Mouse (Mus musculus): ENCODE results near the gene Fbxl18. TPM values are rescaled to one million over a fixed set of nuclear protein-coding genes. Genes with fewer than 3 reads are reported as not detected.

Fbxl18 gene
- polyA plus RNA-seq, 1 experiment = 2.9 TPM

- Histone ChIP-seq H3K4me1 (ENCODE audit: control insufficient read depth, insufficient read depth, insufficient read length, low read length) (peaks cover 31% of the 10 kb centered on the region), H3K27ac (replicated peaks; ENCODE audit: low read depth, low read length) (peak overlapping the region; percentile 100), H3K4me3 (ENCODE audit: insufficient read depth, low read depth, low read length) (peak overlapping the region; percentile 83)
These were observed 12.0 kb upstream of the Fbxl18 start for GRCm38 (mm10) chr5:142907048-142907802.

GRCm38 (mm10) chr5:142906532-142907047 is 11.4 kb upstream of the Fbxl18 start, which contains the start of gene Actb:
Gene Actb, minus strand, starts transcription at chr5:142906754.
- peaks cover 29% of the 10 kb centered on the region for H3K4me1 ChIP-seq (ENCODE audit: control insufficient read depth, insufficient read depth, insufficient read length, low read length)
- H3K4me3 ChIP-seq (ENCODE audit: insufficient read depth, low read depth, low read length) = peak within 1 kb of the TSS; percentile 88
- peak within 1 kb of the TSS; percentile 100 for H3K27ac ChIP-seq (replicated peaks; ENCODE audit: low read depth, low read length)

- H3K4me1 ChIP-seq (ENCODE audit: control insufficient read depth, insufficient read depth, insufficient read length, low read length) = peaks cover 27% of the 10 kb centered on the region
- peak overlapping the region; percentile 88 for H3K4me3 ChIP-seq (ENCODE audit: insufficient read depth, low read depth, low read length)
- H3K27ac ChIP-seq (replicated peaks; ENCODE audit: low read depth, low read length) = peak overlapping the region; percentile 100
These were observed 10.7 kb upstream of the Fbxl18 start for GRCm38 (mm10) chr5:142905725-142906531.

- H3K4me3 ChIP-seq (ENCODE audit: insufficient read depth, low read depth, low read length) = peak overlapping the region; percentile 88
- H3K27ac ChIP-seq (replicated peaks; ENCODE audit: low read depth, low read length) = peak overlapping the region; percentile 89
- peaks cover 26% of the 10 kb centered on the region for H3K4me1 ChIP-seq (ENCODE audit: control insufficient read depth, insufficient read depth, insufficient read length, low read length)
These were observed 9.9 kb upstream of the Fbxl18 start for GRCm38 (mm10) chr5:142905038-142905695.

GRCm38 (mm10) chr5:142904208-142905037 is 9.2 kb upstream of the Fbxl18 start:
- H3K4me1 ChIP-seq (ENCODE audit: control insufficient read depth, insufficient read depth, insufficient read length, low read length) = peaks cover 19% of the 10 kb centered on the region
- peak overlapping the region; percentile 88 for H3K4me3 ChIP-seq (ENCODE audit: insufficient read depth, low read depth, low read length)
- H3K27ac ChIP-seq (replicated peaks; ENCODE audit: low read depth, low read length) = peak overlapping the region; percentile 89

- no peak overlapping the region for H3K27ac ChIP-seq (replicated peaks; ENCODE audit: low read depth, low read length)
- peak overlapping the region; percentile 88 for H3K4me3 ChIP-seq (ENCODE audit: insufficient read depth, low read depth, low read length)
- peaks cover 11% of the 10 kb centered on the region for H3K4me1 ChIP-seq (ENCODE audit: control insufficient read depth, insufficient read depth, insufficient read length, low read length)
These were observed 8.4 kb upstream of the Fbxl18 start for GRCm38 (mm10) chr5:142903470-142904207.

- H3K4me3 ChIP-seq (ENCODE audit: insufficient read depth, low read depth, low read length) = peak overlapping the region; percentile 13; the same call in 1 of the 2 replicates
These were observed 7.5 kb upstream of the Fbxl18 start for GRCm38 (mm10) chr5:142902506-142903314.

GRCm38 (mm10) chr5:142901846-142902505 is 6.8 kb upstream of the Fbxl18 start:
- Histone ChIP-seq H3K4me1 (ENCODE audit: control insufficient read depth, insufficient read depth, insufficient read length, low read length) (no peaks in the 10 kb centered on the region), H3K4me3 (ENCODE audit: insufficient read depth, low read depth, low read length) (no peak overlapping the region), H3K27ac (replicated peaks; ENCODE audit: low read depth, low read length) (no peak overlapping the region)

More at GRCm38 (mm10) chr5:142902506-142903314, 7.5 kb upstream of the Fbxl18 start:
- Histone ChIP-seq H3K4me1 (ENCODE audit: control insufficient read depth, insufficient read depth, insufficient read length, low read length) (peaks cover 4% of the 10 kb centered on the region), H3K27ac (replicated peaks; ENCODE audit: low read depth, low read length) (no peak overlapping the region)

- no peaks in the 10 kb centered on the region for H3K4me1 ChIP-seq (ENCODE audit: control insufficient read depth, insufficient read depth, insufficient read length, low read length)
- no peak overlapping the region for H3K27ac ChIP-seq (replicated peaks; ENCODE audit: low read depth, low read length)
- H3K4me3 ChIP-seq (ENCODE audit: insufficient read depth, low read depth, low read length) = no peak overlapping the region
These were observed 6.2 kb upstream of the Fbxl18 start for GRCm38 (mm10) chr5:142901355-142901802.

- H3K27ac ChIP-seq (replicated peaks; ENCODE audit: low read depth, low read length) = no peak overlapping the region
- H3K4me1 ChIP-seq (ENCODE audit: control insufficient read depth, insufficient read depth, insufficient read length, low read length) = no peaks in the 10 kb centered on the region
- no peak overlapping the region for H3K4me3 ChIP-seq (ENCODE audit: insufficient read depth, low read depth, low read length)
These were observed 5.4 kb upstream of the Fbxl18 start for GRCm38 (mm10) chr5:142900651-142901050.

- H3K4me1 ChIP-seq (ENCODE audit: control insufficient read depth, insufficient read depth, insufficient read length, low read length) = no peaks in the 10 kb centered on the region
- H3K27ac ChIP-seq (replicated peaks; ENCODE audit: low read depth, low read length) = no peak overlapping the region
- no peak overlapping the region for H3K4me3 ChIP-seq (ENCODE audit: insufficient read depth, low read depth, low read length)
These were observed 4.8 kb upstream of the Fbxl18 start for GRCm38 (mm10) chr5:142899932-142900533.

GRCm38 (mm10) chr5:142899057-142899601 is 3.9 kb upstream of the Fbxl18 start:
- Histone ChIP-seq H3K4me3 (ENCODE audit: insufficient read depth, low read depth, low read length) (no peak overlapping the region), H3K4me1 (ENCODE audit: control insufficient read depth, insufficient read depth, insufficient read length, low read length) (no peaks in the 10 kb centered on the region), H3K27ac (replicated peaks; ENCODE audit: low read depth, low read length) (no peak overlapping the region)
